ENCODE assay signal across 8 mouse cellular contexts in the genomic region with DNA sequence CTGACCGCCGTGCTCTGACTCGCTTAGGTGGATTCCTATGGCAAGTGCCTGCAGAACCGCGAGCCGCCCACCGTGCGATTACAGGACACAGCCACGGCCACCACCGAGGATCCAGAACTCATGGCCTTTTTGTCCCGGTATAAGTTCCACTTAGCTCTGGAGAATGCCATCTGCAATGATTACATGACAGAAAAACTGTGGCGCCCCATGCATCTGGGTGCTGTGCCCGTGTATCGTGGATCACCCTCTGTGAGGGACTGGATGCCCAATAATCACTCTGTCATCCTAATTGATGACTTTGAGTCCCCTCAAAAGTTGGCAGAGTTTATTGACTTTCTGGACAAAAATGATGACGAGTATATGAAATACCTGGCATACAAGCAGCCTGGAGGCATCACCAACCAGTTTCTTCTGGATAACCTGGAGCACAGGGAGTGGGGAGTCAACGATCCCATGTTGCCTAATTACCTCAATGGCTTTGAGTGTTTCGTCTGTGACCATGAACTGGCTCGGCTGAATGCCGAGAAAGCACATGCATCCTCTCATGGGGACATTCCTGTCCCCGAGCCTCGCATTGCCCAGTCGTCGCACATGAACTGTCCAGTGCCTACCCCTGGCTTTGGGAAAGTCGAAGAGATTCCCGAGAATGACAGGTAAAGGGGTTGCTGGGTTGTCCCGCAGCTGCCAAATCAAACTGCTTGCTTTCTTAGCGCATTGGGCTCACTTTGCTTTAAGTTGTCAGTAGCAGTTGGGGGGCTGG. TPM values are rescaled to one million over a fixed set of nuclear protein-coding genes. Genes with fewer than 3 reads are reported as not detected.
DNase-seq lines count a peak whose midpoint lies in the region; ATAC-seq and TF ChIP-seq lines count a peak whose summit lies in the region.

No protein-coding gene starts in this region.

- no peak for DNase-seq in kidney, postnatal 14 days
- DNase-seq in forebrain, postnatal 0 days = peak; percentile 13
- DNase-seq in limb, embryonic 10.5 days (ENCODE audit: low spot score) = no peak
- DNase-seq in left cerebral cortex, adult 9 months (ENCODE audit: low spot score in 2 of 2) = no peak

- H3K27me3 ChIP-seq in kidney, embryonic 15.5 days = no peaks in the 10 kb centered on the region
- H3K27me3 ChIP-seq in forebrain, postnatal 0 days (ENCODE audit: insufficient read depth, low read length) = no peaks in the 10 kb centered on the region
- H3K27me3 ChIP-seq in limb, embryonic 10.5 days (ENCODE audit: low read depth, poor library complexity, severe bottlenecking) = no peaks in the 10 kb centered on the region
- no peaks in the 10 kb centered on the region for H3K27me3 ChIP-seq in neural tube, embryonic 12.5 days (replicated peaks)

- H3K4me2 ChIP-seq in kidney, embryonic 15.5 days = peak overlapping the region; percentile 78
- peak overlapping the region; percentile 71 for H3K4me2 ChIP-seq in forebrain, postnatal 0 days (ENCODE audit: low read depth)
- H3K4me2 ChIP-seq in neural tube, embryonic 12.5 days (replicated peaks) = peak overlapping the region; percentile 82

- ATAC-seq in kidney, embryonic 15.5 days (replicated peaks; ENCODE audit: low FRiP score) = no peak; the same call in 1 of the 2 replicates
- no peak for ATAC-seq in forebrain, postnatal 0 days
- ATAC-seq in neural tube, embryonic 12.5 days (ENCODE audit: low FRiP score, low read depth) = no peak
- no peak for ATAC-seq in megakaryocyte progenitor cell, adult 5-6 weeks (replicated peaks; ENCODE audit: poor library complexity)

- no peak for TF ChIP-seq CTCF in bone marrow, adult 2 months (IDR thresholded peaks at IDR 0.05; ENCODE audit: control insufficient read depth, insufficient read depth, low read length)
- no peak for TF ChIP-seq CTCF in forebrain, postnatal 0 days (IDR thresholded peaks at IDR 0.05; ENCODE audit: low read depth)

- 11% methylated on average over 27 of the region's 27 CpGs for WGBS in kidney, embryonic 15.5 days
- 25% methylated on average over 27 of the region's 27 CpGs for WGBS in bone marrow, adult 2 months
- WGBS in forebrain, postnatal 0 days = 11% methylated on average over 27 of the region's 27 CpGs
- 19% methylated on average over 27 of the region's 27 CpGs for WGBS in limb, embryonic 10.5 days
- WGBS in neural tube, embryonic 12.5 days = 12% methylated on average over 27 of the region's 27 CpGs

- H3K4me3 ChIP-seq in kidney, embryonic 15.5 days (replicated peaks) = peak overlapping the region; percentile 96
- peak overlapping the region; percentile 86 for H3K4me3 ChIP-seq in bone marrow, adult 2 months (replicated peaks; ENCODE audit: control insufficient read depth, low read depth, low read length)
- H3K4me3 ChIP-seq in forebrain, postnatal 0 days (ENCODE audit: low read depth, low read length) = peak overlapping the region; percentile 83
- peak overlapping the region; percentile 95 for H3K4me3 ChIP-seq in limb, embryonic 10.5 days
- peak overlapping the region; percentile 73 for H3K4me3 ChIP-seq in neural tube, embryonic 12.5 days

- no peak for TF ChIP-seq POLR2A in bone marrow, adult 2 months (IDR thresholded peaks at IDR 0.05; ENCODE audit: borderline replicate concordance, control insufficient read depth, low read depth, low read length)

- H3K9ac ChIP-seq in kidney, embryonic 15.5 days = peak overlapping the region; percentile 96
- H3K9ac ChIP-seq in forebrain, postnatal 0 days = peak overlapping the region; percentile 86
- peak overlapping the region; percentile 79 for H3K9ac ChIP-seq in neural tube, embryonic 12.5 days

- peak overlapping the region; percentile 100 for H3K27ac ChIP-seq in kidney, embryonic 15.5 days
- H3K27ac ChIP-seq in bone marrow, adult 2 months (ENCODE audit: control insufficient read depth, insufficient read depth, low read depth, low read length, poor library complexity) = peak overlapping the region; percentile 46; the same call in 1 of the 2 replicates
- peak overlapping the region; percentile 95 for H3K27ac ChIP-seq in forebrain, postnatal 0 days (ENCODE audit: low read depth, low read length)
- peak overlapping the region; percentile 96 for H3K27ac ChIP-seq in limb, embryonic 10.5 days
- peak overlapping the region; percentile 91 for H3K27ac ChIP-seq in neural tube, embryonic 12.5 days

- peaks cover 62% of the 10 kb centered on the region for H3K4me1 ChIP-seq in kidney, embryonic 15.5 days
- H3K4me1 ChIP-seq in bone marrow, adult 2 months (ENCODE audit: control insufficient read depth, insufficient read depth, low read length) = peaks cover 8% of the 10 kb centered on the region
- H3K4me1 ChIP-seq in forebrain, postnatal 0 days (ENCODE audit: insufficient read depth) = peaks cover 28% of the 10 kb centered on the region
- peaks cover 37% of the 10 kb centered on the region for H3K4me1 ChIP-seq in limb, embryonic 10.5 days
- peaks cover 37% of the 10 kb centered on the region for H3K4me1 ChIP-seq in neural tube, embryonic 12.5 days

- H3K9me3 ChIP-seq in kidney, embryonic 15.5 days (replicated peaks) = no peaks in the 10 kb centered on the region
- H3K9me3 ChIP-seq in forebrain, postnatal 0 days (ENCODE audit: low read length) = no peaks in the 10 kb centered on the region
- no peaks in the 10 kb centered on the region for H3K9me3 ChIP-seq in limb, embryonic 10.5 days (replicated peaks)
- no peaks in the 10 kb centered on the region for H3K9me3 ChIP-seq in neural tube, embryonic 12.5 days

- H3K36me3 ChIP-seq in kidney, embryonic 15.5 days = peaks cover 62% of the 10 kb centered on the region
- H3K36me3 ChIP-seq in forebrain, postnatal 0 days (ENCODE audit: insufficient read depth) = peaks cover 38% of the 10 kb centered on the region
- peaks cover 73% of the 10 kb centered on the region for H3K36me3 ChIP-seq in limb, embryonic 10.5 days
- H3K36me3 ChIP-seq in neural tube, embryonic 12.5 days = peaks cover 36% of the 10 kb centered on the region

RNA-seq across cellular contexts. Expression of a gene that starts 1.2 kb away (rescaled TPM):
- 28.5 and 29.2 TPM in 2 replicates for polyA plus RNA-seq in kidney, embryonic 15.5 days (2015; fragmentation: Nextera tagmentation; extraction: Ambion mirVana)
- polyA plus RNA-seq in bone marrow, adult 2 months (2011; ENCODE audit: insufficient read depth, insufficient read length, low replicate concordance, missing spikeins) = 3.6 and 5.8 TPM in 2 replicates
- 11.2 and 17.9 TPM in 2 replicates for total RNA-seq in forebrain, postnatal 0 days (2014; rRNA removed)
- polyA plus RNA-seq in forebrain, postnatal 0 days (2015; fragmentation: Nextera tagmentation; extraction: Ambion mirVana) = 14.0 and 20.7 TPM in 2 replicates
- 18.2 and 20.4 TPM in 2 replicates for polyA plus RNA-seq in limb, embryonic 10.5 days (2016; fragmentation: Nextera tagmentation; extraction: Ambion mirVana)
- polyA plus RNA-seq in neural tube, embryonic 12.5 days (2016; fragmentation: Nextera tagmentation; extraction: Ambion mirVana) = 28.3 and 28.6 TPM in 2 replicates
- 14.3 and 15.3 TPM in 2 replicates for total RNA-seq in megakaryocyte progenitor cell, adult 5-6 weeks (2015)
- 5.3 and 5.7 TPM in 2 replicates for total RNA-seq in megakaryocyte progenitor cell, adult 5-6 weeks (2017)

RNA-seq across cellular contexts. Expression of a gene that starts 6.9 kb away (rescaled TPM):
- polyA plus RNA-seq in kidney, embryonic 15.5 days (2015; fragmentation: Nextera tagmentation; extraction: Ambion mirVana) = 201 and 215 TPM in 2 replicates
- 44.3 and 106 TPM in 2 replicates for polyA plus RNA-seq in bone marrow, adult 2 months (2011; ENCODE audit: insufficient read depth, insufficient read length, low replicate concordance, missing spikeins)
- total RNA-seq in forebrain, postnatal 0 days (2014; rRNA removed) = 238 and 257 TPM in 2 replicates
- polyA plus RNA-seq in forebrain, postnatal 0 days (2015; fragmentation: Nextera tagmentation; extraction: Ambion mirVana) = 222 and 300 TPM in 2 replicates
- 238 and 280 TPM in 2 replicates for polyA plus RNA-seq in limb, embryonic 10.5 days (2016; fragmentation: Nextera tagmentation; extraction: Ambion mirVana)
- polyA plus RNA-seq in neural tube, embryonic 12.5 days (2016; fragmentation: Nextera tagmentation; extraction: Ambion mirVana) = 219 and 228 TPM in 2 replicates
- 163 and 169 TPM in 2 replicates for total RNA-seq in megakaryocyte progenitor cell, adult 5-6 weeks (2015)
- total RNA-seq in megakaryocyte progenitor cell, adult 5-6 weeks (2017) = 104 and 110 TPM in 2 replicates

RNA-seq across cellular contexts. Expression of a gene that starts 11.4 kb away (rescaled TPM):
- 28.7 and 30.6 TPM in 2 replicates for polyA plus RNA-seq in kidney, embryonic 15.5 days (2015; fragmentation: Nextera tagmentation; extraction: Ambion mirVana)
- polyA plus RNA-seq in bone marrow, adult 2 months (2011; ENCODE audit: insufficient read depth, insufficient read length, low replicate concordance, missing spikeins) = 48.8 and 105 TPM in 2 replicates
- 112 and 162 TPM in 2 replicates for total RNA-seq in forebrain, postnatal 0 days (2014; rRNA removed)
- polyA plus RNA-seq in forebrain, postnatal 0 days (2015; fragmentation: Nextera tagmentation; extraction: Ambion mirVana) = 24.6 and 28.2 TPM in 2 replicates
- 32.5 and 39.3 TPM in 2 replicates for polyA plus RNA-seq in limb, embryonic 10.5 days (2016; fragmentation: Nextera tagmentation; extraction: Ambion mirVana)
- polyA plus RNA-seq in neural tube, embryonic 12.5 days (2016; fragmentation: Nextera tagmentation; extraction: Ambion mirVana) = 53.3 and 57.7 TPM in 2 replicates
- 19.5 and 23.4 TPM in 2 replicates for total RNA-seq in megakaryocyte progenitor cell, adult 5-6 weeks (2015)
- 19.1 and 23.5 TPM in 2 replicates for total RNA-seq in megakaryocyte progenitor cell, adult 5-6 weeks (2017)

RNA-seq across cellular contexts. Expression of a gene that starts 21.8 kb away (rescaled TPM):
- polyA plus RNA-seq in kidney, embryonic 15.5 days (2015; fragmentation: Nextera tagmentation; extraction: Ambion mirVana) = 98.3 and 106 TPM in 2 replicates
- 29.8 and 49.6 TPM in 2 replicates for polyA plus RNA-seq in bone marrow, adult 2 months (2011; ENCODE audit: insufficient read depth, insufficient read length, low replicate concordance, missing spikeins)
- 65.0 and 86.4 TPM in 2 replicates for total RNA-seq in forebrain, postnatal 0 days (2014; rRNA removed)
- 46.0 and 57.1 TPM in 2 replicates for polyA plus RNA-seq in forebrain, postnatal 0 days (2015; fragmentation: Nextera tagmentation; extraction: Ambion mirVana)
- polyA plus RNA-seq in limb, embryonic 10.5 days (2016; fragmentation: Nextera tagmentation; extraction: Ambion mirVana) = 113 and 122 TPM in 2 replicates
- 90.8 and 99.7 TPM in 2 replicates for polyA plus RNA-seq in neural tube, embryonic 12.5 days (2016; fragmentation: Nextera tagmentation; extraction: Ambion mirVana)
- total RNA-seq in megakaryocyte progenitor cell, adult 5-6 weeks (2015) = 40.1 and 40.5 TPM in 2 replicates
- total RNA-seq in megakaryocyte progenitor cell, adult 5-6 weeks (2017) = 88.7 and 97.9 TPM in 2 replicates

RNA-seq across cellular contexts. Expression of a gene that starts 27.8 kb away (rescaled TPM):
- 2.2 and 3.3 TPM in 2 replicates for polyA plus RNA-seq in kidney, embryonic 15.5 days (2015; fragmentation: Nextera tagmentation; extraction: Ambion mirVana)
- polyA plus RNA-seq in bone marrow, adult 2 months (2011; ENCODE audit: insufficient read depth, insufficient read length, low replicate concordance, missing spikeins) = 0.70 TPM in 1 of 2 replicates, not detected in the other
- total RNA-seq in forebrain, postnatal 0 days (2014; rRNA removed) = 0.15 and 0.24 TPM in 2 replicates
- 0.17 and 0.19 TPM in 2 replicates for polyA plus RNA-seq in forebrain, postnatal 0 days (2015; fragmentation: Nextera tagmentation; extraction: Ambion mirVana)
- polyA plus RNA-seq in limb, embryonic 10.5 days (2016; fragmentation: Nextera tagmentation; extraction: Ambion mirVana) = 0.51 and 1.9 TPM in 2 replicates
- 3.5 and 5.1 TPM in 2 replicates for polyA plus RNA-seq in neural tube, embryonic 12.5 days (2016; fragmentation: Nextera tagmentation; extraction: Ambion mirVana)
- 0.10 TPM in 1 of 2 replicates, not detected in the other for total RNA-seq in megakaryocyte progenitor cell, adult 5-6 weeks (2015)
- 0.20 TPM in 1 of 2 replicates, not detected in the other for total RNA-seq in megakaryocyte progenitor cell, adult 5-6 weeks (2017)

Comparison
In these comparisons a context has a peak if more than half of its experiments do, and no peak if none do; other contexts are left out.
1. H3K27ac ChIP-seq: peak in every context shown above with its lines; median percentile 100 in kidney, embryonic 15.5 days; 96 in limb, embryonic 10.5 days; 95 in forebrain, postnatal 0 days; 91 in neural tube, embryonic 12.5 days; 46 in bone marrow, adult 2 months.